Mouse (Mus musculus): ENCODE measurements around the gene Ccnk. TPM values are rescaled to one million over a fixed set of nuclear protein-coding genes. Genes with fewer than 3 reads are reported as not detected.

Ccnk gene
- total and polyA plus RNA-seq, 2 experiments from 2014 or later = 2.1 to 12.1 TPM

DNA sequence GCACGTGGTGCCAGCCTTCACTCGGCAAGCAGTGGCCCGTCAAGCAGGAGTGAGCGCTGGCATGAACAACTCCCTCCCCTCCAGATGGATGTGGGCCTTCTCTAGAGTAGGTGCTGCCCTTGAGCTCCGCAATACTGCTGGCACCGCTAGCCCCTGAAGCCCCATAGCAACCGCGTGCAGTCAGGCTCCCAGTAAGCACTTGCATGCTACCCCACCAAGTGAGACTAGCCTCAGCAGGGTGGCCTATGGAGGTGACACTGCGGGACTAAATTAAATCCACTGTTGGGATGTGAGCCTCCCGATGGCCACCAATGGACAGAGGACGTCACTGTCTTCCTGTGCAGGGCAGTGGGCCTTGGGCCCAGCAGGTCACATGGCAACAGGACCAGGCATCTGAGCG, 41.2 kb downstream of the Ccnk start:
- no peak for TF ChIP-seq CTCF (IDR thresholded peaks at IDR 0.05)
- 41% methylated on average over 12 of the region's 12 CpGs for WGBS
- Histone ChIP-seq H3K4me1 (ENCODE audit: insufficient read depth, low read length) (peaks cover 10% of the 10 kb centered on the region; the same call in 1 of the 2 replicates), H3K4me2 (ENCODE audit: low read depth, low read length, poor library complexity, severe bottlenecking) (no peak overlapping the region), H3K36me3 (ENCODE audit: insufficient read depth, low read length) (no peaks in the 10 kb centered on the region), H3K27me3 (ENCODE audit: insufficient read depth, low read length) (no peaks in the 10 kb centered on the region), H3K27ac (ENCODE audit: low read depth, low read length) (no peak overlapping the region), H3K9ac (replicated peaks; ENCODE audit: low read length, poor library complexity, severe bottlenecking) (no peak overlapping the region), H3K9me3 (ENCODE audit: low read length) (no peaks in the 10 kb centered on the region), H3K4me3 (ENCODE audit: low read depth, low read length) (no peak overlapping the region)
- ATAC-seq (ENCODE audit: low FRiP score) (no peak), DNase-seq (ENCODE audit: low spot score) (peak; percentile 49)

DNA sequence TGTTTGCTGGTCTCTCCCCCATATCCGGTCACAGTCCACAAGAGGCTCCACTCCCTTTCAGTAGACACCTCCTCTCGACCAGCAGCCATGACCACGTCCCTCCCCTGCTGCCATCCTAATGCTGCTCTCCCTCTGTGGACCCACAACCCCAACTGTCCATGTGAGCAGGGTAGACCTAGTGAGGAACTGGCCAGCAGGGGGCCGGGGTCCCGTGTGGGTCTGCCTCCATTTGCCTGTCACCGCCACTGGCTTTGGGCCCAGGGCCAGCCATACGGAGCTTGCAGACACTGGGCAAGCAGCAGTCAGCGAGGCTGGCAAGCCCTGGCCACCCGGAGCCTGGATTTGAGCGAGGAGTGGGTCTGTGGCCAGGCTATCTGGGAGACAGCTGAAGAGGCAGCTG, 41.8 kb downstream of the Ccnk start:
- no peak overlapping the region for H3K4me2 ChIP-seq (ENCODE audit: low read depth, low read length, poor library complexity, severe bottlenecking)
- ATAC-seq (ENCODE audit: low FRiP score) = 0 out of 2 replicates have a peak, but pooled peaks have one; percentile 22
- WGBS = 48% methylated on average over 10 of the region's 10 CpGs
- DNase-seq (ENCODE audit: low spot score) = peak; percentile 77
- H3K9ac ChIP-seq (replicated peaks; ENCODE audit: low read length, poor library complexity, severe bottlenecking) = no peak overlapping the region
- H3K9me3 ChIP-seq (ENCODE audit: low read length) = no peaks in the 10 kb centered on the region
- H3K36me3 ChIP-seq (ENCODE audit: insufficient read depth, low read length) = no peaks in the 10 kb centered on the region
- no peak overlapping the region for H3K27ac ChIP-seq (ENCODE audit: low read depth, low read length)
- no peak overlapping the region for H3K4me3 ChIP-seq (ENCODE audit: low read depth, low read length)
- H3K4me1 ChIP-seq (ENCODE audit: insufficient read depth, low read length) = peaks cover 10% of the 10 kb centered on the region; the same call in 1 of the 2 replicates
- H3K27me3 ChIP-seq (ENCODE audit: insufficient read depth, low read length) = no peaks in the 10 kb centered on the region
- peak; percentile 61 for TF ChIP-seq CTCF (IDR thresholded peaks at IDR 0.05)

- Histone ChIP-seq H3K4me3 (ENCODE audit: low read depth, low read length) (no peak overlapping the region), H3K9ac (replicated peaks; ENCODE audit: low read length, poor library complexity, severe bottlenecking) (no peak overlapping the region), H3K27me3 (ENCODE audit: insufficient read depth, low read length) (no peaks in the 10 kb centered on the region), H3K36me3 (ENCODE audit: insufficient read depth, low read length) (no peaks in the 10 kb centered on the region), H3K4me2 (ENCODE audit: low read depth, low read length, poor library complexity, severe bottlenecking) (no peak overlapping the region), H3K27ac (ENCODE audit: low read depth, low read length) (no peak overlapping the region), H3K4me1 (ENCODE audit: insufficient read depth, low read length) (peaks cover 7% of the 10 kb centered on the region; the same call in 1 of the 2 replicates), H3K9me3 (ENCODE audit: low read length) (no peaks in the 10 kb centered on the region)
- TF ChIP-seq CTCF (IDR thresholded peaks at IDR 0.05) = no peak
- ATAC-seq (ENCODE audit: low FRiP score) (no peak), DNase-seq (ENCODE audit: low spot score) (no peak)
- WGBS = 90% methylated on average over 7 of the region's 7 CpGs
Measured at GRCm38 (mm10) chr12:108221712-108222111, 42.3 kb downstream of the Ccnk start.

GRCm38 (mm10) chr12:108223357-108223756, 44.0 kb downstream of the Ccnk start:
- ATAC-seq (ENCODE audit: low FRiP score) (no peak), DNase-seq (ENCODE audit: low spot score) (no peak)
- H3K4me2 ChIP-seq (ENCODE audit: low read depth, low read length, poor library complexity, severe bottlenecking) = no peak overlapping the region
- H3K27ac ChIP-seq (ENCODE audit: low read depth, low read length) = no peak overlapping the region
- H3K4me3 ChIP-seq (ENCODE audit: low read depth, low read length) = no peak overlapping the region
- no peak for TF ChIP-seq CTCF (IDR thresholded peaks at IDR 0.05)
- H3K9ac ChIP-seq (replicated peaks; ENCODE audit: low read length, poor library complexity, severe bottlenecking) = no peak overlapping the region
- 40% methylated on average over 7 of the region's 8 CpGs for WGBS
- H3K36me3 ChIP-seq (ENCODE audit: insufficient read depth, low read length) = no peaks in the 10 kb centered on the region
- no peaks in the 10 kb centered on the region for H3K27me3 ChIP-seq (ENCODE audit: insufficient read depth, low read length)
- peaks cover 6% of the 10 kb centered on the region; the same call in 1 of the 2 replicates for H3K4me1 ChIP-seq (ENCODE audit: insufficient read depth, low read length)
- no peaks in the 10 kb centered on the region for H3K9me3 ChIP-seq (ENCODE audit: low read length)

DNA sequence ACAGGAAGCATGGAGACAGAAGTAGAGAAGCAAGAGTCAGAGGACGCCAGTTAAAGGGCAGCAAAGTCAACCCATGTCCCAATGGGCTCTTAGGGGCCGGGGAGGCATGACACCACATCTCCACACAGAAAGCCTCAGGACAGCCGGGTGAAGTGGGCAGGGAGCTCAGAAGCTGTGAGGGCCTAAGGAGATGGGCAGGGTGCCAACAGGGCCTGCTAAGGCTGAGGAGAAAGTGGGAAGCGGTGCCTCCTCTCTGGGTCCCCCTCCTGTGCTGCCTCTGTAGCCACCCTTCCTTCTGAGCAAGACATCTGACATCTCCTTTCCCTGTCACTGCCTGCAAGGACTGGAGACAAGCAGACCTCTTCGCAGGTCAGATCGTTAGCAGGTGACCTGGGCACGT, 46.4 kb downstream of the Ccnk start:
- no peak overlapping the region for H3K4me2 ChIP-seq (ENCODE audit: low read depth, low read length, poor library complexity, severe bottlenecking)
- H3K27ac ChIP-seq (ENCODE audit: low read depth, low read length) = no peak overlapping the region
- H3K4me3 ChIP-seq (ENCODE audit: low read depth, low read length) = no peak overlapping the region
- TF ChIP-seq CTCF (IDR thresholded peaks at IDR 0.05) = no peak
- peaks cover 6% of the 10 kb centered on the region; the same call in 1 of the 2 replicates for H3K4me1 ChIP-seq (ENCODE audit: insufficient read depth, low read length)
- ATAC-seq (ENCODE audit: low FRiP score) (no peak), DNase-seq (ENCODE audit: low spot score) (no peak)
- H3K27me3 ChIP-seq (ENCODE audit: insufficient read depth, low read length) = no peaks in the 10 kb centered on the region
- no peak overlapping the region for H3K9ac ChIP-seq (replicated peaks; ENCODE audit: low read length, poor library complexity, severe bottlenecking)
- no peaks in the 10 kb centered on the region for H3K9me3 ChIP-seq (ENCODE audit: low read length)
- no peaks in the 10 kb centered on the region for H3K36me3 ChIP-seq (ENCODE audit: insufficient read depth, low read length)
- 68% methylated on average over 7 of the region's 7 CpGs for WGBS

GRCm38 (mm10) chr12:108226216-108226615, 46.8 kb downstream of the Ccnk start:
- Histone ChIP-seq H3K4me1 (ENCODE audit: insufficient read depth, low read length) (peaks cover 4% of the 10 kb centered on the region; the same call in 1 of the 2 replicates), H3K36me3 (ENCODE audit: insufficient read depth, low read length) (no peaks in the 10 kb centered on the region), H3K27me3 (ENCODE audit: insufficient read depth, low read length) (no peaks in the 10 kb centered on the region), H3K9ac (replicated peaks; ENCODE audit: low read length, poor library complexity, severe bottlenecking) (no peak overlapping the region), H3K27ac (ENCODE audit: low read depth, low read length) (no peak overlapping the region), H3K4me3 (ENCODE audit: low read depth, low read length) (no peak overlapping the region), H3K4me2 (ENCODE audit: low read depth, low read length, poor library complexity, severe bottlenecking) (no peak overlapping the region), H3K9me3 (ENCODE audit: low read length) (no peaks in the 10 kb centered on the region)
- DNase-seq (ENCODE audit: low spot score) (no peak), ATAC-seq (ENCODE audit: low FRiP score) (no peak)
- TF ChIP-seq CTCF (IDR thresholded peaks at IDR 0.05) = no peak
- WGBS = 76% methylated on average over 13 of the region's 13 CpGs

Data from midbrain, postnatal 0 days (tissue).